ENCODE assay signal across 15 mouse cellular contexts in the genomic region with DNA sequence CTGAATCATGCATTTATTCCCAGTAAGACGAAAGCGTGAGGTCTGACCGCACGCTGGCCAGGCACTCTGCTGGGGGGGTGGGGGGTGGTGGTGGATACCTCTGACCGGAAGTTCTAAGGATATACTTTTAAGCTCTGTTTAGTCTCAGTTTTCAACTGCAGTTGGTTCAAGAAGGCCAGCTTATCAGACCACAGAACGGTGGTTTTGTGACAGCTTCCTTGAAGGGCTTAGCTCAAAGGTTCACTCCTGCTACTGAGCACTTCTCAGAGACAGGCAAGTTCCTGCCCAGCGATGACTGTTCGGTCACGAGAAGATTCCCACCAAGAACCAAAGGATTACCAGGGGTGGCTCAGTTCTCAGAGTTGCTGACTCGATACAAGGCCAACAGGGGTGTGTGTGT. TPM values are rescaled to one million over a fixed set of nuclear protein-coding genes. Genes with fewer than 3 reads are reported as not detected.
DNase-seq lines count a peak whose midpoint lies in the region; ATAC-seq and TF ChIP-seq lines count a peak whose summit lies in the region.
"Had no signal": no experiment of that assay in that cellular context is flagged by ENCODE, and none has a peak within 500 bp of the region (broad histone marks: within the 10 kb centered on the region; RNA-seq: fewer than 3 reads in every experiment).

No protein-coding gene starts in this region.

- intact Hi-C loops in heart, postnatal 36 days (cut with DNase I), result no loop called here

- H3K27me3 ChIP-seq in heart, embryonic 16.5 days (ENCODE audit: control insufficient read depth, insufficient read depth, low read length), result no peaks in the 10 kb centered on the region
- H3K27me3 ChIP-seq in G1E (ENCODE audit: insufficient read depth, low read length), result no peaks in the 10 kb centered on the region
- no peaks in the 10 kb centered on the region for H3K27me3 ChIP-seq in liver, postnatal 0 days (ENCODE audit: insufficient read depth, low read length)
- no peaks in the 10 kb centered on the region for H3K27me3 ChIP-seq in neural tube, embryonic 15.5 days (replicated peaks)

- peaks cover 31% of the 10 kb centered on the region for H3K36me3 ChIP-seq in heart, embryonic 16.5 days (ENCODE audit: control insufficient read depth, insufficient read depth)
- peaks cover 56% of the 10 kb centered on the region for H3K36me3 ChIP-seq in G1E (replicated peaks)
- H3K36me3 ChIP-seq in liver, postnatal 0 days (replicated peaks; ENCODE audit: insufficient read depth, low read length), result peaks cover 60% of the 10 kb centered on the region
- H3K36me3 ChIP-seq in neural tube, embryonic 15.5 days, result peaks cover 60% of the 10 kb centered on the region

- no peak for DNase-seq in heart, postnatal 36 days
- DNase-seq in G1E (ENCODE audit: low spot score), result no peak
- DNase-seq in liver, postnatal 0 days, result no peak
- DNase-seq in layer of hippocampus, postnatal 14 days (ENCODE audit: low spot score in 2 of 2), result no peak
- DNase-seq: cerebellum, adult 9-10 months; gastrocnemius, postnatal 10 days; layer of hippocampus, adult 9-11 months; lung, postnatal 36 days had no signal

- no peak for TF ChIP-seq EP300 in liver, postnatal 0 days (IDR thresholded peaks at IDR 0.05; ENCODE audit: low read depth)

- H3K9me3 ChIP-seq in heart, embryonic 16.5 days (replicated peaks; ENCODE audit: control insufficient read depth, low read length), result no peaks in the 10 kb centered on the region
- no peaks in the 10 kb centered on the region for H3K9me3 ChIP-seq in G1E (replicated peaks)
- H3K9me3 ChIP-seq in liver, postnatal 0 days (ENCODE audit: low read length), result no peaks in the 10 kb centered on the region
- no peaks in the 10 kb centered on the region for H3K9me3 ChIP-seq in neural tube, embryonic 15.5 days (replicated peaks)
- H3K9me3 ChIP-seq: embryonic facial prominence, embryonic 10.5 days; limb, embryonic 10.5 days had no signal

- H3K4me1 ChIP-seq in heart, embryonic 16.5 days (ENCODE audit: control insufficient read depth, insufficient read depth, low read length), result peaks cover 33% of the 10 kb centered on the region
- peaks cover 34% of the 10 kb centered on the region for H3K4me1 ChIP-seq in G1E (ENCODE audit: insufficient read depth, low read depth, low read length)
- peaks cover 8% of the 10 kb centered on the region; the same call in 1 of the 2 replicates for H3K4me1 ChIP-seq in embryonic fibroblast, embryonic 13.5 days (ENCODE audit: control insufficient read depth, insufficient read depth, low read length)
- peaks cover 16% of the 10 kb centered on the region; the same call in 1 of the 2 replicates for H3K4me1 ChIP-seq in liver, postnatal 0 days (ENCODE audit: insufficient read depth)
- H3K4me1 ChIP-seq in neural tube, embryonic 15.5 days, result peaks cover 10% of the 10 kb centered on the region
- H3K4me1 ChIP-seq: limb, embryonic 10.5 days had no signal

- H3K4me2 ChIP-seq in heart, embryonic 16.5 days (ENCODE audit: low read depth, low read length), result no peak overlapping the region
- H3K4me2 ChIP-seq in liver, postnatal 0 days (ENCODE audit: low read depth, low read length), result 0 out of 2 replicates have a peak overlapping the region, but pooled peaks have one; percentile 12
- H3K4me2 ChIP-seq in neural tube, embryonic 15.5 days, result no peak overlapping the region

- H3K27ac ChIP-seq in heart, embryonic 16.5 days (ENCODE audit: low read length), result peak overlapping the region; percentile 78
- peak overlapping the region; percentile 57 for H3K27ac ChIP-seq in embryonic fibroblast, embryonic 13.5 days (ENCODE audit: insufficient read depth, low read length)
- H3K27ac ChIP-seq in liver, postnatal 0 days (ENCODE audit: low read depth), result peak overlapping the region; percentile 48; the same call in 1 of the 2 replicates
- H3K27ac ChIP-seq in neural tube, embryonic 15.5 days (replicated peaks), result no peak overlapping the region
- H3K27ac ChIP-seq: embryonic facial prominence, embryonic 10.5 days; limb, embryonic 10.5 days had no signal

- H3K9ac ChIP-seq in heart, embryonic 16.5 days (ENCODE audit: low read length), result peak overlapping the region; percentile 11; the same call in 1 of the 2 replicates
- no peak overlapping the region for H3K9ac ChIP-seq in liver, postnatal 0 days (replicated peaks)
- no peak overlapping the region for H3K9ac ChIP-seq in neural tube, embryonic 15.5 days (replicated peaks)

- WGBS in heart, embryonic 16.5 days, result 51% methylated on average over 10 of the region's 10 CpGs
- 31% methylated on average over 10 of the region's 10 CpGs for WGBS in liver, postnatal 0 days (ENCODE audit: insufficient replicate concordance)
- WGBS in neural tube, embryonic 15.5 days, result 86% methylated on average over 10 of the region's 10 CpGs

- TF ChIP-seq CTCF in G1E (IDR thresholded peaks at IDR 0.05; ENCODE audit: low read depth, low read length), result no peak
- TF ChIP-seq CTCF in embryonic fibroblast, embryonic 13.5 days (IDR thresholded peaks at IDR 0.05; ENCODE audit: borderline replicate concordance, insufficient read depth, low read length), result no peak
- TF ChIP-seq CTCF in liver, postnatal 0 days (IDR thresholded peaks at IDR 0.05; ENCODE audit: low read depth), result no peak

- H3K4me3 ChIP-seq in heart, embryonic 16.5 days (ENCODE audit: low read length), result no peak overlapping the region
- H3K4me3 ChIP-seq in G1E (ENCODE audit: low read depth, low read length), result peak overlapping the region; percentile 10; the same call in 1 of the 2 replicates
- H3K4me3 ChIP-seq in embryonic fibroblast, embryonic 13.5 days (ENCODE audit: insufficient read depth, low read length), result no peak overlapping the region
- no peak overlapping the region for H3K4me3 ChIP-seq in liver, postnatal 0 days (ENCODE audit: low read depth, low read length)
- H3K4me3 ChIP-seq in neural tube, embryonic 15.5 days (replicated peaks), result no peak overlapping the region
- H3K4me3 ChIP-seq: embryonic facial prominence, embryonic 10.5 days; limb, embryonic 10.5 days had no signal

- ATAC-seq in heart, embryonic 16.5 days (replicated peaks; ENCODE audit: extremely low read depth, insufficient read depth, low FRiP score), result no peak
- ATAC-seq in G1E (ENCODE audit: extremely low read depth, insufficient number of reproducible peaks, low FRiP score, poor library complexity, severe bottlenecking), result no peak
- 0 out of 2 replicates have a peak, but pooled peaks have one; percentile 20 for ATAC-seq in liver, postnatal 0 days
- ATAC-seq in neural tube, embryonic 15.5 days (ENCODE audit: low FRiP score), result no peak
- ATAC-seq in megakaryocyte-erythroid progenitor cell, adult 5-6 weeks (replicated peaks; ENCODE audit: low FRiP score, low TSS enrichment, poor library complexity, severe bottlenecking), result no peak
- ATAC-seq: forebrain, embryonic 14.5 days had no signal

- no peak for TF ChIP-seq POLR2A in embryonic fibroblast, embryonic 13.5 days (IDR thresholded peaks at IDR 0.05; ENCODE audit: low read depth, low read length)

RNA-seq across cellular contexts. Expression of gene Ssh1, which starts 41.2 kb away (rescaled TPM):
- polyA plus RNA-seq in heart, embryonic 16.5 days (2015; fragmentation: Nextera tagmentation; extraction: Ambion mirVana), result 8.6 and 9.1 TPM in 2 replicates
- total RNA-seq in heart, postnatal 36 days (2021), result 10 to 100 TPM; 14.7 to 15.7 TPM
- total RNA-seq in G1E (2014; fragmentation: Nextera tagmentation) (18.0 and 28.4 TPM in 2 replicates), G1E (2017) (3.3 and 3.9 TPM in 2 replicates)
- polyA plus RNA-seq in G1E (2012), result 12.4 and 13.8 TPM in 2 replicates
- polyA plus RNA-seq in embryonic fibroblast, embryonic 13.5 days (2011; ENCODE audit: insufficient read length, low read depth, missing spikeins), result 21.0 and 22.9 TPM in 2 replicates
- 3.7 and 4.3 TPM in 2 replicates for polyA plus RNA-seq in liver, postnatal 0 days (2015; fragmentation: Nextera tagmentation; extraction: Ambion mirVana)
- 9.8 and 13.1 TPM in 2 replicates for polyA plus RNA-seq in neural tube, embryonic 15.5 days (2015; fragmentation: Nextera tagmentation; extraction: Ambion mirVana)
- 10 to 100 TPM; 23.8 to 25.2 TPM for total RNA-seq in layer of hippocampus, postnatal 14 days (2021)
- 12.5 and 20.6 TPM in 2 replicates for total RNA-seq in megakaryocyte-erythroid progenitor cell, adult 5-6 weeks (2014; fragmentation: Nextera tagmentation)
- total RNA-seq in megakaryocyte-erythroid progenitor cell, adult 5-6 weeks (2017), result 3.7 and 5.1 TPM in 2 replicates

RNA-seq across cellular contexts. Expression of gene Coro1c, which starts 44.0 kb away (rescaled TPM):
- polyA plus RNA-seq in heart, embryonic 16.5 days (2015; fragmentation: Nextera tagmentation; extraction: Ambion mirVana), result 85.9 and 89.0 TPM in 2 replicates
- total RNA-seq in heart, postnatal 36 days (2021), result 10 to 100 TPM; 34.3 to 37.5 TPM
- total RNA-seq in G1E (2014; fragmentation: Nextera tagmentation) (77.5 and 83.7 TPM in 2 replicates), G1E (2017) (70.5 and 77.3 TPM in 2 replicates)
- 56.6 and 59.1 TPM in 2 replicates for polyA plus RNA-seq in G1E (2012)
- polyA plus RNA-seq in embryonic fibroblast, embryonic 13.5 days (2011; ENCODE audit: insufficient read length, low read depth, missing spikeins), result 158 and 229 TPM in 2 replicates
- polyA plus RNA-seq in liver, postnatal 0 days (2015; fragmentation: Nextera tagmentation; extraction: Ambion mirVana), result 23.6 and 27.6 TPM in 2 replicates
- polyA plus RNA-seq in neural tube, embryonic 15.5 days (2015; fragmentation: Nextera tagmentation; extraction: Ambion mirVana), result 160 and 162 TPM in 2 replicates
- total RNA-seq in layer of hippocampus, postnatal 14 days (2021), result 10 to 100 TPM; 87.9 to 94.2 TPM
- total RNA-seq in megakaryocyte-erythroid progenitor cell, adult 5-6 weeks (2014; fragmentation: Nextera tagmentation), result 56.5 and 80.4 TPM in 2 replicates
- total RNA-seq in megakaryocyte-erythroid progenitor cell, adult 5-6 weeks (2017), result 75.7 and 78.0 TPM in 2 replicates

RNA-seq across cellular contexts. Expression of gene Dao, which starts 51.0 kb away (rescaled TPM):
- polyA plus RNA-seq in heart, embryonic 16.5 days (2015; fragmentation: Nextera tagmentation; extraction: Ambion mirVana), result not detected in 2 replicates
- not detected for total RNA-seq in heart, postnatal 36 days (2021)
- total RNA-seq in G1E (2014; fragmentation: Nextera tagmentation) (not detected in 2 replicates), G1E (2017) (not detected in 2 replicates)
- not detected in 2 replicates for polyA plus RNA-seq in G1E (2012)
- not detected in 2 replicates for polyA plus RNA-seq in embryonic fibroblast, embryonic 13.5 days (2011; ENCODE audit: insufficient read length, low read depth, missing spikeins)
- not detected in 2 replicates for polyA plus RNA-seq in liver, postnatal 0 days (2015; fragmentation: Nextera tagmentation; extraction: Ambion mirVana)
- polyA plus RNA-seq in neural tube, embryonic 15.5 days (2015; fragmentation: Nextera tagmentation; extraction: Ambion mirVana), result 0.60 TPM in 1 of 2 replicates, not detected in the other
- total RNA-seq in layer of hippocampus, postnatal 14 days (2021), result not detected
- not detected in 2 replicates for total RNA-seq in megakaryocyte-erythroid progenitor cell, adult 5-6 weeks (2014; fragmentation: Nextera tagmentation)
- not detected in 2 replicates for total RNA-seq in megakaryocyte-erythroid progenitor cell, adult 5-6 weeks (2017)
- total RNA-seq: gastrocnemius, postnatal 10 days had no signal
- polyA plus RNA-seq: embryonic facial prominence, embryonic 10.5 days; forebrain, embryonic 14.5 days; limb, embryonic 10.5 days had no signal
